Mouse (Mus musculus): ENCODE data around the gene Hoxb3. TPM values are rescaled to one million over a fixed set of nuclear protein-coding genes. Genes with fewer than 3 reads are reported as not detected.

Gene Hoxb3
- polyA plus RNA-seq, 1 experiment from 2014 or later, result 13.9 TPM

DNA sequence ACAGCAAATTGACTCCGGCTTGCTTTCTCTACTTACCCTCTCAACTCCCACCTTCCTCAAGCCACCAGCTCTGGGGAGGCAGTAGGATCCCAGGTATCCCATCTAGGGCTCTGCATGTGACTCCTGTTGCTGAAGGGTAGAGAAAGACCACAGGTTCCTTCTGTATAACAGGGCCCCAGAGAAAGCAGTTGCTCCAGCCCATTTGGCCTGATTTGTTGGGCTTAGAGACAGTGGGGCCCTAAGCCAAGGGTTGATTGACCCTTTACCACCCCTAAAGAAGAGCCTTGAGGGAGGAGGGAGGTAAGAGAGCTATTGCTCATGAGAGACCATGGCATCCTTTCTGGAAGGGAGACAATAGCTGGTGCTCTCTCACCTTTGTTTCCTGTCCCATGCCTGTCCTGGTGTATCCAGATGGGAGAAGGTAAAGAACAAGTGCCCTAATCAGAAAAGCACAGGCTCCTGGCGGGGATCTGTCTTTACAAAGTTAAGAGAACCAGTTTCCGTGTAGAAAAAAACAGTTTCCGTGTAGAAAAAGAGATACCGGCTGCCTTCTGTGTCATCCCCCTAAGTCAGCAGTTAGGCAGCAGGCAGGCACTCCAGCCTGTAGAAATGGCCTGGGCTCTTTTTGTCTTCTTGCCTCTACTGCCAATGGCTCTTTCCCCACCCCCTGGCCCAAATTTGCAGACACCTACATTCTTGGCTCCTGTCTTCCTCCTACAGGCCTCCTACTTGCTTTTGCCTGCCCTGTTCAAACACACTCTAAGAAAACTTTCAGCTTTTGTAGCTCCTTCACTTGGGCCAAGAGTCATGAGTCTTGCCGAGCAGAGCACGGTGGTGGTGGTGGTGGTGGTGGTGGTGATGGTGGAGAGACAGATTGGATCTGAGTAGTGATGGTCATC lies 16.1 kb downstream of the Hoxb3 start:
- H3K36me3 ChIP-seq (ENCODE audit: control insufficient read depth, insufficient read depth, low read length), result peaks cover 8% of the 10 kb centered on the region
- 10% methylated on average over 7 of the region's 7 CpGs for WGBS
- no peak for ATAC-seq (ENCODE audit: low read depth)
- H3K27ac ChIP-seq (ENCODE audit: low read depth, low read length), result peak overlapping the region; percentile 100
- peak overlapping the region; percentile 100 for H3K9ac ChIP-seq (replicated peaks; ENCODE audit: low read depth, low read length)
- no peaks in the 10 kb centered on the region for H3K27me3 ChIP-seq (ENCODE audit: control insufficient read depth, insufficient read depth, low read length)
- peak overlapping the region; percentile 100 for H3K4me2 ChIP-seq (ENCODE audit: low read depth, low read length)
- H3K4me1 ChIP-seq (ENCODE audit: control insufficient read depth, insufficient read depth, low read length), result peaks cover 84% of the 10 kb centered on the region
- H3K4me3 ChIP-seq (ENCODE audit: low read depth, low read length), result peak overlapping the region; percentile 59
- no peaks in the 10 kb centered on the region for H3K9me3 ChIP-seq (ENCODE audit: control insufficient read depth, low read length)

DNA sequence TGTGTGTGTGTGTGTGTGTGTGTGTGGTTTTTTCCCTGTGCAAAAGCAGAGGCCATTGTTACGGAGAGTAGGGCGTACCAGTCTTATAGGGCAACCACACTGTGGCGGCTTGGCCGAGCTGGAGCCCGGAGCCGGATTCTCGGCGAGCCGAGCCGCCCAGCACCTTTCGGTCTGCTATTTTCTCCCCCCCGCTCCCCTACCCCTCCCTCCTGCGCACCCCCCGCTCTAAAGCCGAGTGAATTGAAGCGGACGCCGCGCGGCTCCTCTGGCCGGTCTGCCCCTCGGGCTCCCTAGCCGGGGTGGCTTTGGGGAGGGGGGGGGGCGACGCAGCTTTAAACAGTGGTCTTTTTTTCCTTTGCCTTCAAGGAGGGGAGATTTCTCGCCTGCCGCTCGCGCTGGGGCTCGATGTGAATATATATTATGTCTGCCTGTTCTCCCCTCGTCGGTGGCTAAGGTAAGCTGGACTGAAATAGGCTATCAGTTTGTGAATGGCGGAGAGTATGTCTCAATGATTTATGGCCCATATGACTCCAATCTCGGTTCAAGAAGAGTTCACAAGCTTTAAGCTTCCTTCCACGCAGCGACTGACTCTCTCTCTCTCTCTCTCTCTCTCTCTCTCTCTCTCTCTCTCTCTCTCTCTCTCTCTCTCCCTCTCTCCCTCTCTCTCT lies 17.7 kb downstream of the Hoxb3 start:
- ATAC-seq (ENCODE audit: low read depth), result peak; percentile 69
- no peaks in the 10 kb centered on the region for H3K27me3 ChIP-seq (ENCODE audit: control insufficient read depth, insufficient read depth, low read length)

DNA sequence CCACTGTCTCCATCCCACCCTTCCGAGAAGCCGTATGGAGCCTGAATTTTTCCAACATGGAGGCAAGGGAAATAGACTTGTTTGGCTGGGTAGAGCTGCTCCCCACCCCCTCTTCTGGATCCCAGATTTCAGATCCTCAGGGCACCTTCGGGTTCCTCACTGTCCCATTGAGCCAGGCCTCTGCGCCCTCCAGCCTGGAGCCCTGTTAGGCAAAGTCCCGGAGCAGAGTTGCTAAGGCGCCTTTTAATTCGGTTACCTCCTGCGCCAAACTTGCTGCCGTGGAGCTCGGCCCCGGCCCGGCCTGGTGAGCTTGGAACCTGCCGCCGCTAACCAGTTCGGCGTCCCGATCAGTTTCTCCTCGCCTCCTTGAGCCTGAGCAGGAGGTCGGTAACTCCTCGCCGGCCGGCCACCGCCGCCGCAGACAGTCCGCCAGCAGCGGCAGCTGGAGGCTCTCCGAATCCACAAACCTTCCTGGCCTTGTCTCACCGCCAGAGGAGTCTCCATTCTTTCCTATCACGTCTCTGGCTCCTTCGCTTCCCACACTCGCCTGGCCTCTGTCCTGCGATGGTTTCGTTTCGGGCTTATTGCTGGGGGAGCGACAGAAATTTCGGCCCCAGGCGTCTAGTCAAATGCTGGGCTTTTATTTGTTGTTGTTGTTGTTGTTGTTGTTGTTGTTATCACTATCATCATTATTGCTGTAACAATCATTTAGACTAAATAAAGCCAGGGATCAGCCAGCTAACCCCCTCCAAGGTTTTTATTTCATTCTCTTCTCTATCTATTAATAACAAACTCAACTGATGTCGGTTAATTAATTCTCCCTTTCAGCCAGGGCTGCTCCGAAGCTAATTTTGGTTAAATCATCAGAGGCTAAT lies 18.8 kb downstream of the Hoxb3 start:
- WGBS, result 2% methylated on average over 40 of the region's 40 CpGs
- H3K27me3 ChIP-seq (ENCODE audit: control insufficient read depth, insufficient read depth, low read length), result no peaks in the 10 kb centered on the region
- peaks cover 84% of the 10 kb centered on the region for H3K4me1 ChIP-seq (ENCODE audit: control insufficient read depth, insufficient read depth, low read length)

More for the DNA sequence above, 17.7 kb downstream of the Hoxb3 start:
- Histone ChIP-seq H3K36me3 (ENCODE audit: control insufficient read depth, insufficient read depth, low read length) (peaks cover 20% of the 10 kb centered on the region), H3K9ac (replicated peaks; ENCODE audit: low read depth, low read length) (peak overlapping the region; percentile 100), H3K4me3 (ENCODE audit: low read depth, low read length) (peak overlapping the region; percentile 59), H3K27ac (ENCODE audit: low read depth, low read length) (peak overlapping the region; percentile 100), H3K4me1 (ENCODE audit: control insufficient read depth, insufficient read depth, low read length) (peaks cover 84% of the 10 kb centered on the region), H3K9me3 (ENCODE audit: control insufficient read depth, low read length) (no peaks in the 10 kb centered on the region), H3K4me2 (ENCODE audit: low read depth, low read length) (peak overlapping the region; percentile 100)
- WGBS, result 0% methylated on average over 34 of the region's 36 CpGs

DNA sequence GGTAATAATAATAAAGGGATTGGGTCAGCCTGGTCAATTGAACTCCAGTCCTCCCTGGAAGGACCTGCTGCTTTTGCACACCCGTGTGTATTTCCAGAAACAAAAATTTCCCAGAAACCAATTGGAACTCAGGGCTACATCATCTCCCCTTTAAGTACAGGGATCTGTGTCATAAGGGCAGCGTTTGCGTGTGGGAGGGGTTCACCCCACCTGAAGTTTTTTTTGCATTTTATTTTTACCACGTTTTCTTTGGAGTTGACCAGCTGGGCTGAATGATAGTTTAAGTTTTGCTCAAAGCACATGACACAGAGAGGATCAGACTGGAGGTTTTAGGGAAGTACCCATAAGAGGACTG lies 19.4 kb downstream of the Hoxb3 start:
- Histone ChIP-seq H3K9me3 (ENCODE audit: control insufficient read depth, low read length) (no peaks in the 10 kb centered on the region), H3K27me3 (ENCODE audit: control insufficient read depth, insufficient read depth, low read length) (no peaks in the 10 kb centered on the region), H3K4me1 (ENCODE audit: control insufficient read depth, insufficient read depth, low read length) (peaks cover 83% of the 10 kb centered on the region), H3K27ac (ENCODE audit: low read depth, low read length) (peak overlapping the region; percentile 100), H3K4me3 (ENCODE audit: low read depth, low read length) (peak overlapping the region; percentile 59), H3K9ac (replicated peaks; ENCODE audit: low read depth, low read length) (peak overlapping the region; percentile 100), H3K4me2 (ENCODE audit: low read depth, low read length) (peak overlapping the region; percentile 100), H3K36me3 (ENCODE audit: control insufficient read depth, insufficient read depth, low read length) (peaks cover 27% of the 10 kb centered on the region)
- 3% methylated on average over 4 of the region's 4 CpGs for WGBS
- no peak for ATAC-seq (ENCODE audit: low read depth)

More for the DNA sequence above, 18.8 kb downstream of the Hoxb3 start:
- ATAC-seq (ENCODE audit: low read depth), result no peak
- peaks cover 27% of the 10 kb centered on the region for H3K36me3 ChIP-seq (ENCODE audit: control insufficient read depth, insufficient read depth, low read length)
- no peaks in the 10 kb centered on the region for H3K9me3 ChIP-seq (ENCODE audit: control insufficient read depth, low read length)
- H3K4me2 ChIP-seq (ENCODE audit: low read depth, low read length), result peak overlapping the region; percentile 100
- H3K27ac ChIP-seq (ENCODE audit: low read depth, low read length), result peak overlapping the region; percentile 100
- peak overlapping the region; percentile 100 for H3K9ac ChIP-seq (replicated peaks; ENCODE audit: low read depth, low read length)
- H3K4me3 ChIP-seq (ENCODE audit: low read depth, low read length), result peak overlapping the region; percentile 59

DNA sequence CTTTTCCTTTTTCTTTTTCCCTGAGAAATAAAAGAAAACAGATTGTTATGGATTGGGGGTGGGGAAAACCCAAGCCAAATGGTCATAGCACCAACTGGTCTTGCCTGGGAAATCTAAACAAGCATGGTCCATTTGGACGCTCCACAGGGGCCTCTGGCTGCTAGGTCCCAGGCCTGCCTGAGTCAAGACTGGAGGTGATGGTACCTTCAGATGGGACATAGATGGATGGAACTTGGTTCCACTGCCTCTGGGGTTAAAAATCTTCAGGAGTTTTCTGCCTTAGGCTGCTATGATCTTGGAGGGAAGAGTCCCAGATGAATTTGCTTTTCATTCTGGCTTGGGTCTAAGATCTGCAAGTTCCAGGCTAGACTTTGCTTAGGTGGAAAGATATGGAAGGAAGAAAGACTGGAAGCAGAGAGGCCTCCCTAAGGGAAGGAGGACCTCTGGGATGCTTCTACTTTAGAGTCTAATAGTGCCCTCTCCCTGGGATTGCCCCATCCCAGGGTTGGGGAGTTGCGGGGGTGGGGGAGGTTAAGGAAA lies 20.1 kb downstream of the Hoxb3 start:
- Histone ChIP-seq H3K36me3 (ENCODE audit: control insufficient read depth, insufficient read depth, low read length) (peaks cover 27% of the 10 kb centered on the region), H3K9me3 (ENCODE audit: control insufficient read depth, low read length) (no peaks in the 10 kb centered on the region), H3K4me2 (ENCODE audit: low read depth, low read length) (peak overlapping the region; percentile 100), H3K27me3 (ENCODE audit: control insufficient read depth, insufficient read depth, low read length) (no peaks in the 10 kb centered on the region), H3K27ac (ENCODE audit: low read depth, low read length) (peak overlapping the region; percentile 100), H3K4me1 (ENCODE audit: control insufficient read depth, insufficient read depth, low read length) (peaks cover 83% of the 10 kb centered on the region), H3K4me3 (ENCODE audit: low read depth, low read length) (peak overlapping the region; percentile 59), H3K9ac (replicated peaks; ENCODE audit: low read depth, low read length) (peak overlapping the region; percentile 100)
- ATAC-seq (ENCODE audit: low read depth), result no peak
- 18% methylated on average over 2 of the region's 2 CpGs for WGBS

DNA sequence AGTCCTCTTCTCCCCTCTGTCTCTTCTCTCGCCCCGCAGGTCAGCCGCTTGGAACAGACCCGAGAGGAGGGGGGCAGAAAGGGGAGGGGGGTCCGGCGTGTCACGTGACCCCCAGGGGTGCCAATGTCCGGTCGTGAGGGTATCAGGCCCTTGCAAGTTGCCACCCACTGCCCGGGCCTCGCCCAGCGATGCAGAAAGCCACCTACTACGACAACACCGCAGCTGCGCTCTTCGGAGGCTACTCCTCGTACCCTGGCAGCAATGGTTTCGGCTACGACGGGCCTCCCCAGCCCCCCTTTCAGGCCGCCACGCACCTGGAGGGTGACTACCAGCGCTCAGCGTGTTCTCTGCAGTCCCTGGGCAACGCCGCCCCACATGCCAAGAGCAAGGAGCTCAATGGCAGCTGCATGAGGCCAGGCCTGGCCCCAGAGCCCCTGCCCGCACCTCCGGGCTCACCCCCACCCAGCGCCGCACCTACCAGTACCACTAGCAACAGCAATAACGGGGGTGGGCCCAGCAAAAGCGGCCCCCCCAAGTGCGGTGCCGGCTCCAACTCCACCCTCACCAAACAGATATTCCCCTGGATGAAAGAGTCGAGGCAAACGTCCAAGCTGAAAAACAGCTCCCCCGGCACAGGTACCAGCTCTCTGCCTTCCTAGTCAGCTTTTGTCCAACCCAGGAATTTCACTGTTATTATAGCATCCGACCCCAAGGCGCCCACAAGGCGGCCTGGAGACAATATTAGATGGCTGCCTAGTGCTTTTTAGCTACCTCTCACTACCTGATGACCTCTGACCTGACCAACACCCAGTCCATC lies 21.1 kb downstream of the Hoxb3 start:
- Histone ChIP-seq H3K9ac (replicated peaks; ENCODE audit: low read depth, low read length) (peak overlapping the region; percentile 100), H3K4me3 (ENCODE audit: low read depth, low read length) (peak overlapping the region; percentile 59), H3K27ac (ENCODE audit: low read depth, low read length) (peak overlapping the region; percentile 100), H3K4me2 (ENCODE audit: low read depth, low read length) (peak overlapping the region; percentile 100), H3K27me3 (ENCODE audit: control insufficient read depth, insufficient read depth, low read length) (no peaks in the 10 kb centered on the region), H3K4me1 (ENCODE audit: control insufficient read depth, insufficient read depth, low read length) (peaks cover 83% of the 10 kb centered on the region), H3K9me3 (ENCODE audit: control insufficient read depth, low read length) (no peaks in the 10 kb centered on the region), H3K36me3 (ENCODE audit: control insufficient read depth, insufficient read depth, low read length) (peaks cover 27% of the 10 kb centered on the region)
- 5% methylated on average over 32 of the region's 40 CpGs for WGBS
- ATAC-seq (ENCODE audit: low read depth), result peak; percentile 33; the same call in 1 of the 2 replicates

DNA sequence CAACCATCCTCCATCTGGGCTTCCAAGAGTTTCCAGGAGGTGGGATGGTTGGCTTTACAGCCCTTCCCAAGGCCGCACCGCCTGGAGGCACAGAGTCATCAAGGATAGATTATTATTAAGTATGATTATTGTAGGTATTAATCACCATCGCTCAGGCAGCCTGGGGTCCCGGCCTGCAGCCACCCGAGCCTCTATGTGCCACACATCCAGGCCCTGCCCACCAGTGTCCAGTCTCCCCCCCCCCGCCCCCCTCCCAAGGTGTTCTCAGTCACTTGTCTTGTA lies 21.7 kb downstream of the Hoxb3 start:
- H3K27me3 ChIP-seq (ENCODE audit: control insufficient read depth, insufficient read depth, low read length), result no peaks in the 10 kb centered on the region
- H3K4me3 ChIP-seq (ENCODE audit: low read depth, low read length), result peak overlapping the region; percentile 59
- peaks cover 27% of the 10 kb centered on the region for H3K36me3 ChIP-seq (ENCODE audit: control insufficient read depth, insufficient read depth, low read length)
- H3K4me2 ChIP-seq (ENCODE audit: low read depth, low read length), result peak overlapping the region; percentile 100
- ATAC-seq (ENCODE audit: low read depth), result no peak
- peak overlapping the region; percentile 100 for H3K9ac ChIP-seq (replicated peaks; ENCODE audit: low read depth, low read length)
- H3K4me1 ChIP-seq (ENCODE audit: control insufficient read depth, insufficient read depth, low read length), result peaks cover 83% of the 10 kb centered on the region
- H3K9me3 ChIP-seq (ENCODE audit: control insufficient read depth, low read length), result no peaks in the 10 kb centered on the region
- H3K27ac ChIP-seq (ENCODE audit: low read depth, low read length), result peak overlapping the region; percentile 100
- 3% methylated on average over 6 of the region's 6 CpGs for WGBS

All from neural tube, embryonic 14.5 days (tissue).